Mouse (Mus musculus) left cerebral cortex, postnatal 14 days (tissue): ENCODE measurements around the gene Ostm1. TPM values are rescaled to one million over a fixed set of nuclear protein-coding genes. Genes with fewer than 3 reads are reported as not detected.

ENCODE experiments used
- DNase-seq, 2 experiments: peaks; one replicate each; pipeline ENCODE4 v3.0.0; 2021 to 2022; ENCODE audit warnings: low spot score in 2 of 2, mixed read lengths in 1 of 2
- intact Hi-C: fragments of 180-260 bp; cut with DNase I; formaldehyde crosslinking; loops from one replicate; pipeline ENCODE4 v1.15.1; 2025
- total RNA-seq, 2 experiments: library from RNA; stranded (reverse); gene quantifications; 2 replicates each; pipeline ENCODE4 v1.2.3; 2021

Gene Ostm1
- total RNA-seq, 2 experiments from 2014 or later: 46.8 to 48.8 TPM

DNA sequence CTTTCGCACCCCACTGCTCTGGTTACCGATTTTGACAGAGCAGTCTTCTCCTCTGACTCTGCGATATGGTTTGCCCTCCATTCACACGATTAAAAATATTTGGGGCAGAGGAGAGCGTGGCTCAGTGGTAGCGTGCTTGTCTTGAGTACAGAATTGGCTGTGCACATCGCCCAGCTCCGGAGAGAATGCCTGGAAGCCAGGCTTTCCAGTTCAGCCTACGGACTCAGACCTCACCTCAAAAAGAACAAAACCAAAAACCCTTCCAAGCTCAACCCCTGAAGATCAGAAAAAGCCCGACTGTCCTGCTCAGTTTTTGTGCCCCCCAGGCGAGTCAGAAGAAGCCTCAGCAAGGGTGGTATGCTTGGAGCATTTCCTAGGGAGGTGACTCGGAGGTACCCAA, 29.5 kb downstream of the Ostm1 start:
- DNase-seq: no peak
- intact Hi-C loops: no loop called here

GRCm38 (mm10) chr10:42613639-42614381, 30.2 kb downstream of the Ostm1 start:
- DNase-seq: no peak
- intact Hi-C loops: no loop called here

GRCm38 (mm10) chr10:42614766-42615165, 31.1 kb downstream of the Ostm1 start:
- intact Hi-C loops: no loop called here
- DNase-seq: no peak

DNA sequence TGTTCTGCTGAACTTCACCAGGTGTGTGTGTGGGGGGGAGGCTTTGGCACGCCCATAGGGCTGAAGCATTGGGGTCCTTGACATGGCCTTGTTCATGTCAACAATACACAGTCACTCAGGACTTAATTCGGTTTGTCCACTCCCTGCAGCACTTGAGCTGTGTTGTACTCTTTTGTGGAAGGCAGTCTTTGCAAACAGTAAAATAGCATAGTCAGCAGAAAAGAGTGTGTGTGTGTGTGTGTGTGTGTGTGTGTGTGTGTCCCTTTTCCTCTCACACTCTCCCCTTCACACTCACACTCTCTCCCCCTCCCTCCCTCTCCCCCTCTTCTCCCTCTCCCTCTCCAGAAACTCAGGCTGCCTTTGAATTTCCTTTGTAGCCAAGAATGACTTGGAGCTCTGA, 34.7 kb downstream of the Ostm1 start:
- intact Hi-C loops: no loop called here

DNA sequence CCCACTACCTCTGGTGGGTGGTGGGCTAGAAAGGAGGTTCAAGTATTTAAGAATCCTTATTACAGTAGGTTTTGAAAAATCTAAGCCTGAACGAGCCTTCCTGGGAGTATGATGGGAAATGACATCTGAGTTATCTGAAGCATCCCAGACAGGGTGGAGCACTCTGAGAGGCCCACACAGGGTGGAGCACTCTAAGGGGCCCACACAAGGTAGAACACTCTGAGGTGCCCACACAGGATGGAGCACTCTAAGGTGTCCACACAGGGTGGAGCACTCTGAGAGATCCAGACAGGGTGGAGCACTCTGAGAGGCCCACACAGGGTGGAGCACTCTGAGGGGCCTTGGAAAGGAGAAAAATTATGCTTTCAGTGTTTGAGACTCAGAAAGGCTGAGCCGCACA, 42.3 kb downstream of the Ostm1 start:
- intact Hi-C loops: no loop called here
- no peak for DNase-seq

More for the DNA sequence above, 34.7 kb downstream of the Ostm1 start:
- no peak for DNase-seq

DNA sequence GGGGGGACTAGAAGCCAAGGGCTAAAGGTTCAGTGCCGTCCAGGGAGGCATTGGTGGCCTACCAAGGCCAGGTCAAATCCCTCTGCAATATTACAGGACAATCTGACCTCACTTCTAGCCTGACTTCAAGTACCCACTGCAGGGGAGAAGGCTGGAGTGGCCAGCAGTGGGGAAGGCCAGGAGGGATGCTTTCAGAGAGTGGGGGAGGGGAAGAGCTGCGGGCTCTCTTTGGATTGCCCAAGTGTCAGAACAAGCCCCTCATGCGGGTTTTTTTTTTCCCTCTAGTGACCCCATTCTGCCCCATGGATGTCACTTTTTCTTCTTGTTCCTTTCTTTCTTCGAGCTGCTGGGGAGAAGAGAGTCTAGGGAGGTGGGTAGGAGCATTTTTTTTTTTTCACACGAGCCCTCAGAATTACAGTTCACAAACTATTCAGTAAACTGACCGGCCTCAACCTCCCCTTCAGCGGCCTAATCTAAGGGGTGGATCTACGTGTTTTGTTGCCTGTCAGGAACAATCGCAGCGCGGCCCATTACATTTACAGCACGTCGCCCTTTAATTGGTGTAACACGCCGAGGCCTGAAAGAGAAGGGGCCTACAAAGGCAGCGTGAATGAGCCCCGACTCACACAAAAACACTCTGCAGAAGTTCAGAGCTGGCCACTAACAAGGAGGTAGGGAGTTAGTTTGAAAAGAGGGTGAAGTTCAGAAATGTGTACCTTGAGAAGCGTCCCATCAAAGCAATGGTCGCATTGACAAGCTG, 47.2 kb downstream of the Ostm1 start:
- intact Hi-C loops: loop anchor here (2.0 kb wide), 1 partner anchor 46 kb away; no protein-coding TSS in a partner anchor

DNA sequence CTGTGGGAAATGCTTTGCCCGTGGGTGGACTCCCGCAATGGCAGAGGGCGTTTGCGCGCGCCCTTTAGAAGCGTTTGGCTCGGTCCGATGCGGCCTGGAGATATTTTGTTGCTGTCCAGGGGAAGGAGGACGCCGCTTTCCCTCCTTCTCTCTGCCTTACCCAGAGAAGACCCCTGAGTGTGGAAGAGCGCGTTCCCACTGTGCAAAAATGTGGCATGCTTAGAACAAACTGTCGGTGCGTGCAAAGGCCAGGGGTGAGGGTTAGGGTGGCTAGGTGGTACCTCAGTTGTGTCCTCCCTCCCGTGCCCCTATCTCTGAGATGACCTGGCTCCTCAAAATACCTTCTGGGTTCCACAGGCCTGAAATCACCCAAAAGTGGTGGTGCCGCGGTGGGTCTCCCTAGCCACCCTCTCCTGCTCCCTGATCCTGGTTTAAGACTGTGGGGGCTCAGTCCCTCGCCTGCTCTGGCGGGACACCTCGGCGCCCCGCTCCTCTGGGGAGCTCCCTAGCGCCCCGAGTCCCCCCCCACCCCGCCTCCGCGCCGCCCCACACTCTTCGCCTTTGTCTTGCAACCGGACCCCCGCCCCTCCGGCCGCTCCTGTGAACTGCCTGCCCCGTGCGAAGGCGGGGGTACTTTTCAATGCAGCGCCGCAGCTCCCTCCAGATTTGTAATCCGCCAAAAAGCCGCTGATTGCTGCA, 48.3 kb downstream of the Ostm1 start:
- DNase-seq: no peak

More for the DNA sequence above, 47.2 kb downstream of the Ostm1 start:
- DNase-seq: no peak

GRCm38 (mm10) chr10:42632453-42633360, 49.1 kb downstream of the Ostm1 start:
- intact Hi-C loops: no loop called here
- DNase-seq: no peak

More for the DNA sequence above, 48.3 kb downstream of the Ostm1 start:
- intact Hi-C loops: loop anchor here (2.0 kb wide), 1 partner anchor 47 kb away; no protein-coding TSS in a partner anchor

DNA sequence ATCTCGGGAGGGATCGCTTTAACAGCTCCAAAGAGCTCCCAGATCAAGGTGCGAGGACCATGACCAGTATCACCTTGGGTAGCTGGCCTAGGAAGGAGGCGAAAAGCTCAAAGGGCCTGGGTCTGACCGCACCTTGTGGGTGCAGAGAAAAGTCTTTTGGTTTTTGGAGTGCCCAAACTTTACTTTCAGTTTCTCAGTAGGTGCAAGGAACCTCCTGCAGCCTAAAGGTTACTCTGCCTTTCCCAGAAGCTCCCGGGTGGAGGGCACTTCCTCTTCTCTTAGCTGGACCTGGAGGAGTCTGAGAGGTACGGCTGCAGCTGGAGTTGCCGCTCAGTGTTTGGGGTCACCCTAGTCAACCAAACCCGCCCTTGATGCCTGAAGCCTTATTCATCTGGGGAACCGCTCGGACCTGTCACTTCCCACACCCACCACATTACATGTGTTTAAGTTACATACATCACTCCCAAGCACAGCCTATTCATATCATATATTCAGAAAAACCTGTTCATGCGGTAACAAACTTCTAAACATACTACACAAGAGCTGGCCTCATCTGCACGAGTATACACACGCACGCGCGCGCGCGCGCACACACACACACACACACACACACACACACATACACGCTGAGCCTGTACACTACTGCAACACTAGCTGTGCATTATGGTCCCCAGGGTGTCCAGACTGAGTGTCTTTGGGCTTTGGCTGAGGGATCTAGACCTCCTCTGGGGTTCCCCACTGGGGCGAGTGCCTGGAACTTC, 49.9 kb downstream of the Ostm1 start:
- intact Hi-C loops: no loop called here
- no peak for DNase-seq

DNA sequence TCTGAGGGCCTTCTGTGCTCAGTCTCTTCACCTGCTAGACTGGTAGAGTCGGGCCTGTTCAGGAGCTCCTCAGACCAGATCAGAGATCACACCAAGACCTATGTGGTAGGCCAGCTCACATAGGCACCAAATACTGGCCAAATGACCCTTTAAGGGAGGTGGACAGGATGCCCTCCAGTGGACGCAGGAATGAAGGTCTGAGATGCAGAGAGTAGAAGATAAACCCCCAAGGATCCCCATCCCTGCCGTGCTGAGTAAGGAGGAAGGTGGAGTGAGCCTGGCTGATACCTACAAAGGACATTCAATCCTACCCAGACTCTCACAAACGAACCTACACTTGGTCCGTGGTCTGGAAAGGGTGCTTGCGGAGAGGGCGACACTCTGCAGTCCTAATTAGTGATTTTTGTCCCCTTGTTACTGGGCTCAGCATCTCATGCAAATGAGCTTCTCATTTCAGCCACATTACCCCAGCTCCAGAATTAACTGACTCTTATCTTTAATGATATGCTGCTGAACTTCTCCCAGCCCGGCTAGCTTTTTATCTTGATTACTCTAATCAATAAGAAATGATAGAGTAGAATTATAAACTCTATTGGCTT, 50.6 kb downstream of the Ostm1 start:
- DNase-seq: no peak
- intact Hi-C loops: no loop called here

GRCm38 (mm10) chr10:42635046-42635445, 51.4 kb downstream of the Ostm1 start:
- intact Hi-C loops: loop anchor here (5.0 kb wide), 1 partner anchor 308 kb away; no protein-coding TSS in a partner anchor
- no peak for DNase-seq

GRCm38 (mm10) chr10:42635566-42636359, 52.1 kb downstream of the Ostm1 start:
- intact Hi-C loops: loop anchor here (5.0 kb wide), 1 partner anchor 308 kb away; no protein-coding TSS in a partner anchor
- no peak for DNase-seq

GRCm38 (mm10) chr10:42636360-42637182, 52.9 kb downstream of the Ostm1 start:
- intact Hi-C loops: loop anchor here (1.0 to 5.0 kb wide), 2 partner anchors 309 to 328 kb away; no protein-coding TSS in a partner anchor
- DNase-seq: no peak

- intact Hi-C loops: loop anchor here (1.0 to 5.0 kb wide), 2 partner anchors 310 to 329 kb away; no protein-coding TSS in a partner anchor
- peak; percentile 68 to 76 for DNase-seq
Measured at GRCm38 (mm10) chr10:42637183-42637788, 53.7 kb downstream of the Ostm1 start.

- intact Hi-C loops: loop anchor here (5.0 kb wide), 1 partner anchor 313 kb away; no protein-coding TSS in a partner anchor
- no peak for DNase-seq
Measured at GRCm38 (mm10) chr10:42639856-42640255, 56.2 kb downstream of the Ostm1 start.

DNA sequence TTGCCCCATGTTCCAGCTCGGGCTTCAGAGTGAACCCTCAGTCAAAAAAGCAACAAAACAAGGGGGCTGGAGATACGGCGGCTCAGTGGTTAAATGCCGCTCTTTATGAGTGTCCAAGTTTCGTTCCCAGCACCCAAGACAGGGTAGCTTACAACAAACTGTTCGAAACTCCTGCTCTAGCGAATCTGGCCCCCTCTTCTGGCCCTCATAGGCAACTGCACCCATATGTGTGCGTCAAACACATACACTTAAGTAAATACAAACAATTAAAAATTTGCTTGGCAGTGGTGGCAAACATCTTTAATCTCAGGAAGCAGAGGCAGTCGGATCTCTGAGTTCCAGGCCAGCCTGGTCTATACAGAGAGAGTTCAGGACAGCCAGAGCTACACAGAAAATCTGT, 60.0 kb downstream of the Ostm1 start:
- DNase-seq: no peak
- intact Hi-C loops: no loop called here
